Mouse (Mus musculus): Measurements from ENCODE around the gene Tmem266. TPM values are rescaled to one million over a fixed set of nuclear protein-coding genes. Genes with fewer than 3 reads are reported as not detected.

Tmem266 gene
- total RNA-seq, 1 experiment from 2014 or later: not detected

DNA sequence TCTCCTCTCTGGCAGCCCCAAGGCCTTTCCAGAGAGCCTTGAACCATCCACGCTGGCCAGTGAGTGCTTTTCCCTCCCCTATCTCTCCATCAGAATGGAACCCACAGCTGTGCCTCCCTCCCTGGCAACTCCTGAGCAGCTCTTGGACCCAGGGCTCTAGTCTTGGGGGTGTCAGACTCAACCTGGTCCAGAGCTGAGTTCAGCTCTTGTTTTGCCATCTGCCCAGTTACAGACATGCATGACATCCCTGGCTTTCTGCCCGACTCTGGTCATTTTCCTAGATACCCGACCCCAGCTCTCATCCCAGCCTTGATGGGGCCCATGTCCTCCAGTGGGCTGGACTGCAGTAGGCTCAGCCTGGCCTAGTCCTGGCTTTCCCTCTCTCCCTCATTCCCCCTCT lies 111.7 kb downstream of the Tmem266 start:
- ATAC-seq (replicated peaks; ENCODE audit: low read depth, poor library complexity, severe bottlenecking): no peak

DNA sequence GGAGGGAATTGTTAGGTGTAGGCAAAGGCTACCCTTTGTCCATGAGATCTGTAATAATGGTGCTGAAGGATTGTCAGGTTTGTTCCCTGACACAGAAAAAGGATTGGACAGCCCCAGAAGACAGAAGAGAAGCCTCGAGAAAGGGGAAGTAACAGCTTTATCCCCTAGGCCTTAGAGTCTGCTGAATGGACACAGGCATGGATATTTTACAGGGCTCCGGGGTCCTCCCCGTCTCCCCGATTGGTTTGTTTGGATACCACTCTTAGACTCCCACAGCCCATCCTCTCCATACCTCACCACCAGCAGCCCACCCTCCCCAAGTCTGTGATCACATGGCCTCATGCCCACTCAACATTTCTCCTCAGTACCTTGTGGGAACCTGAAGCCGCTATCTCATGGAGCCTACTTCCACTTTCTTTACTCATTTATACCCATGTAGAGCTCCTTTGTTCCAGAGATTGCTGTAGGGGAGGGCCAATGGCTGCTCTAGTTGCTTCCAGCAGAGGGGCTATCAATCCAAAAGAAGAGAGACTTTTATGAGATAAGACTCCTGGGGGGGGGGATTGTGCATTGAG lies 112.6 kb downstream of the Tmem266 start:
- ATAC-seq (replicated peaks; ENCODE audit: low read depth, poor library complexity, severe bottlenecking): peak; percentile 47; the same call in 1 of the 2 replicates

DNA sequence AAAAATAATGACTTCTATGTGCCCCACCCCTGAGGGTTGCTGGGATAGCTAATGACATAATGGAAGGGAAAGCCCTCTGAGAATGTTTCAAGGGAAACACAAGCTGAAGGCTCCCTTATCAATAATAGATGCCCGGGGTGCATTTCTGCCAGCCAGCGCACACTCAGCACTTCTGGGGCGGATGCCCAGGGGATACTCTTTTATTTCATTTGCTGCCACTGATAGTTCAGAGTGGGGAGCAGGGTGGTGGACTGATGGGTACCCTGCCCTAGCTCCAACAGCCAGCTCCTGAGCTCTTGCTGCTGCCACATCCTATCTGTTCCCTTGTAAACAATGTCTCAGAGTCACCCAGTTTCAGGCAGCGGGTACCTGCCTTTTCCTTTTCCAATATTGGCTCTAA lies 120.8 kb downstream of the Tmem266 start:
- ATAC-seq (replicated peaks; ENCODE audit: low read depth, poor library complexity, severe bottlenecking): no peak

DNA sequence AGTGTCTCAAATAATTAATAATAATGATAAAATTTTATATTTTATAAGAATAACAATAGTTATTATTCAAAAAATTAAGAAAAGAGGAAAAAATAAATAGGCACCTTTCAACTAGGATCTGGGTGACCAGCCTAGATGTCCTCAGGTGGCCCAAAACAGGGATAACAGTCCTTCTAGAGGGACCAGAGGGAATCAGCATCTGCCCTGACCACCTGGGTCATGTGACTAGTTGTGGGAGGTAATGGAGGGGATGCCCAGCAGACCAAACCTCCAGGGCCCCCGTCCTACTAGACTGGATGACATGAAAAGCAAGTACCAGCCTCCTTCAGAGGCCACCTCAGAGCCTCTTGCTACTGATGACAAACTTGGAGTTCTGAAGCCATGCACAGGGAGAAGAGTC lies 122.4 kb downstream of the Tmem266 start:
- ATAC-seq (replicated peaks; ENCODE audit: low read depth, poor library complexity, severe bottlenecking): no peak

- no peak for ATAC-seq (replicated peaks; ENCODE audit: low read depth, poor library complexity, severe bottlenecking)
Measured at GRCm38 (mm10) chr9:55450035-55450434, 123.3 kb downstream of the Tmem266 start.

- no peak for ATAC-seq (replicated peaks; ENCODE audit: low read depth, poor library complexity, severe bottlenecking)
Measured at GRCm38 (mm10) chr9:55451426-55451825, 124.7 kb downstream of the Tmem266 start.

- ATAC-seq (replicated peaks; ENCODE audit: low read depth, poor library complexity, severe bottlenecking): no peak
Measured at GRCm38 (mm10) chr9:55452906-55453305, 126.2 kb downstream of the Tmem266 start.

GRCm38 (mm10) chr9:55453366-55453765 lies 126.7 kb downstream of the Tmem266 start:
- ATAC-seq (replicated peaks; ENCODE audit: low read depth, poor library complexity, severe bottlenecking): no peak

DNA sequence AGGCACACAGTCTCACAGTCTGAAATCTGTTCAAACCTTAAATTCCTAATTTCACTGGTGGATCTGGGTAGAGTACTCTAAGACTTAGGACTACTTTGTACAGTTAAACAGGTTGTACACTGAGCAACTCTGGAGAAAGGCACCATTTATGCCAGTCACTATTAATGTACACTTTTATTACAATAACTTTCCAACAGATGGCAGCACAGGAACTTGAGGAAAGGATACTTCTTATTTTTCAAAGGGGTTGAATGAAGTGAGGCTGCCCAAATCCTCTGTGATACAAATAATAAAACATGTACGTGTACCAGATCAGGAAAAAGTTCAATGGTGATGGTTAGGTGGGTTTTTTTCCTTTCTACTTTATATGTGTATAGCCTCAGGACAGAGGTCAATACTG lies 141.7 kb downstream of the Tmem266 start:
- ATAC-seq (replicated peaks; ENCODE audit: low read depth, poor library complexity, severe bottlenecking): 0 out of 2 replicates have a peak, but pooled peaks have one; percentile 39

- no peak for ATAC-seq (replicated peaks; ENCODE audit: low read depth, poor library complexity, severe bottlenecking)
Measured at GRCm38 (mm10) chr9:55476084-55476483, 149.4 kb downstream of the Tmem266 start.

GRCm38 (mm10) chr9:55478699-55479098 lies 152.0 kb downstream of the Tmem266 start:
- ATAC-seq (replicated peaks; ENCODE audit: low read depth, poor library complexity, severe bottlenecking): no peak

DNA sequence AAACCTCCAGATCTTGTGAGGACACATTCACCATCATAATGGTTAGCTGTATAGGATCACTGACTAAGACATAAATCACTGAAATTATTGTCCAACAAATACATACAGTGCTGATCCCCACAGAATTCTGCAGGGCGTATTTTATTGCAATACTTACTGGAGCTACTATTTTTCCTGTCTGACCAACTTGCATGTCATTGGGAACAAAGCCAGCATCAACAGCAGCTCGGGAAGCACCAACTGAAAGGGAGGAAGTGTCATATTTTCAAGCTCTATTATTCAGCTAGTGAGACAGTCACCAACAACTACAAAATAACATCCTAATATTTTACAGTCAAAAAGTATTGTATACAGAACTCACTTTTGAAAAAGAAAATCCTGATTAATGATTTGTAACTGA lies 155.4 kb downstream of the Tmem266 start:
- ATAC-seq (replicated peaks; ENCODE audit: low read depth, poor library complexity, severe bottlenecking): no peak

Other genes with a start within 250 kb of the Tmem266 start
- 49.5 and 59.2 TPM in 2 replicates for gene Ube2q2, start 178.1 kb upstream of the Tmem266 start, total RNA-seq (2017)
- gene Fbxo22, start 118.0 kb upstream of the Tmem266 start, total RNA-seq (2017): 33.8 and 37.6 TPM in 2 replicates
- 2.4 and 4.6 TPM in 2 replicates for gene Nrg4, start 69 bp upstream of the Tmem266 start, total RNA-seq (2017)
- gene Etfa, start 185.3 kb downstream of the Tmem266 start, total RNA-seq (2017): 67.1 and 76.9 TPM in 2 replicates
- not detected in 2 replicates for gene Isl2, start 211.8 kb downstream of the Tmem266 start, total RNA-seq (2017)